Mouse (Mus musculus) right cerebral cortex, postnatal 14 days (tissue): ENCODE data around the gene Klk6.

Source experiments
- DNase-seq: peaks from one replicate; pipeline ENCODE4 v3.0.0; 2022

Klk6 gene

GRCm38 (mm10) chr7:43826056-43826455 is 1.8 kb downstream of the Klk6 start:
- no peak for DNase-seq

- DNase-seq = no peak
Measured at GRCm38 (mm10) chr7:43827706-43828105, 3.4 kb downstream of the Klk6 start.

GRCm38 (mm10) chr7:43829006-43829405 is 4.7 kb downstream of the Klk6 start:
- DNase-seq = no peak

- no peak for DNase-seq
Measured at GRCm38 (mm10) chr7:43841701-43842100, 17.4 kb downstream of the Klk6 start, which contains the start of gene Klk5. Klk5 (plus strand) TSS chr7:43841971.

GRCm38 (mm10) chr7:43843801-43844200 is 19.5 kb downstream of the Klk6 start:
- no peak for DNase-seq

GRCm38 (mm10) chr7:43851616-43852015 is 27.3 kb downstream of the Klk6 start:
- DNase-seq = no peak

- no peak for DNase-seq
Measured at GRCm38 (mm10) chr7:43854642-43855380, 30.5 kb downstream of the Klk6 start.

GRCm38 (mm10) chr7:43855709-43856108 is 31.4 kb downstream of the Klk6 start:
- DNase-seq = no peak

GRCm38 (mm10) chr7:43856307-43856706 is 32.0 kb downstream of the Klk6 start:
- DNase-seq = no peak

- no peak for DNase-seq
Measured at GRCm38 (mm10) chr7:43857501-43857900, 33.2 kb downstream of the Klk6 start.

- DNase-seq = no peak
Measured at GRCm38 (mm10) chr7:43860411-43860810, 36.1 kb downstream of the Klk6 start.

- DNase-seq = peak; percentile 85
Measured at GRCm38 (mm10) chr7:43873237-43873636, 48.9 kb downstream of the Klk6 start.

GRCm38 (mm10) chr7:43873674-43874073 is 49.4 kb downstream of the Klk6 start:
- DNase-seq = no peak

GRCm38 (mm10) chr7:43874868-43875375 is 50.6 kb downstream of the Klk6 start:
- DNase-seq = no peak

GRCm38 (mm10) chr7:43876444-43876843 is 52.1 kb downstream of the Klk6 start:
- no peak for DNase-seq

GRCm38 (mm10) chr7:43878281-43878680 is 54.0 kb downstream of the Klk6 start:
- DNase-seq = no peak

- no peak for DNase-seq
Measured at GRCm38 (mm10) chr7:43880912-43881311, 56.6 kb downstream of the Klk6 start, which contains the start of gene Klk4. Klk4 (plus strand) TSS chr7:43881160.
